ENCODE assay signal across 19 mouse cellular contexts in the genomic region with DNA sequence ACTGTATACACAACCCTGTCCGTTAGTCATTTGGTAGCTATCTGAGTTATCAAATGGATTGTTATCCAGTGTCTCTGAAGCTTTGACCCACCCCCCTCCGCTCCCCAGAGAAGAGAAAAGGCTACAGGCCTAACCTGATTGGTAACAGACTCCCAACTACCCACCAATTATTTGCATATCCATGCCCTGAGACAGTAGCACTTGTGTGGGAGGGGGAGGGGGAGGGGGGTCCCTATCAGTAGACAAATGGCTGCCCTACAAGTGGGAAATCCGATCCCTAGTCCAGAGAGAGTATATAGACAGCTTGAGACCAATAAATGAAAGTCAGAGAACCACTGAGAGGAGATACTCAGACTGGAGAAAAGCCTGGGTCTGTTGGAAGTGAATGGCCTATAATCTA. TPM values are rescaled to one million over a fixed set of nuclear protein-coding genes. Genes with fewer than 3 reads are reported as not detected.
DNase-seq lines count a peak whose midpoint lies in the region; ATAC-seq and TF ChIP-seq lines count a peak whose summit lies in the region.
"Had no signal": no experiment of that assay in that cellular context is flagged by ENCODE, and none has a peak within 500 bp of the region (broad histone marks: within the 10 kb centered on the region; RNA-seq: fewer than 3 reads in every experiment).

No protein-coding gene starts in this region.

- no peak for TF ChIP-seq CTCF in kidney, postnatal 0 days (IDR thresholded peaks at IDR 0.05; ENCODE audit: low read depth)

- H3K4me3 ChIP-seq in kidney, postnatal 0 days (replicated peaks; ENCODE audit: low read depth, low read length) = no peak overlapping the region
- H3K4me3 ChIP-seq in embryonic facial prominence, embryonic 15.5 days (replicated peaks) = no peak overlapping the region
- no peak overlapping the region for H3K4me3 ChIP-seq in stomach, embryonic 16.5 days (replicated peaks; ENCODE audit: low read length)
- no peak overlapping the region for H3K4me3 ChIP-seq in heart, embryonic 10.5 days
- H3K4me3 ChIP-seq: forebrain, embryonic 10.5 days; limb, embryonic 13.5 days; liver, embryonic 15.5 days; midbrain, embryonic 12.5 days; myocyte had no signal

- WGBS in kidney, postnatal 0 days = 73% methylated on average over 3 of the region's 3 CpGs
- 74% methylated on average over 3 of the region's 3 CpGs for WGBS in embryonic facial prominence, embryonic 15.5 days
- 77% methylated on average over 3 of the region's 3 CpGs for WGBS in stomach, embryonic 16.5 days
- WGBS in heart, embryonic 10.5 days = 74% methylated on average over 3 of the region's 3 CpGs

- H3K4me2 ChIP-seq in kidney, postnatal 0 days (ENCODE audit: low read length) = no peak overlapping the region
- no peak overlapping the region for H3K4me2 ChIP-seq in embryonic facial prominence, embryonic 15.5 days (replicated peaks)
- H3K4me2 ChIP-seq in stomach, embryonic 16.5 days (ENCODE audit: low read depth, low read length) = no peak overlapping the region
- H3K4me2 ChIP-seq: limb, embryonic 13.5 days; liver, embryonic 15.5 days; midbrain, embryonic 12.5 days had no signal

- no peaks in the 10 kb centered on the region for H3K27me3 ChIP-seq in kidney, postnatal 0 days (ENCODE audit: insufficient read depth, low read length)
- no peaks in the 10 kb centered on the region for H3K27me3 ChIP-seq in embryonic facial prominence, embryonic 15.5 days
- H3K27me3 ChIP-seq in stomach, embryonic 16.5 days (ENCODE audit: control insufficient read depth, insufficient read depth, low read length) = no peaks in the 10 kb centered on the region
- no peaks in the 10 kb centered on the region for H3K27me3 ChIP-seq in heart, embryonic 10.5 days (ENCODE audit: insufficient read depth, poor library complexity, severe bottlenecking)
- H3K27me3 ChIP-seq: limb, embryonic 13.5 days; liver, embryonic 15.5 days; midbrain, embryonic 12.5 days had no signal

- ATAC-seq in kidney, postnatal 0 days (replicated peaks; ENCODE audit: low FRiP score, low read depth) = no peak
- no peak for ATAC-seq in embryonic facial prominence, embryonic 15.5 days (ENCODE audit: insufficient number of reproducible peaks, low FRiP score, low TSS enrichment, low read depth)
- no peak for ATAC-seq in stomach, embryonic 16.5 days (ENCODE audit: insufficient read depth, low FRiP score)
- ATAC-seq: inflammation-experienced regulatory T-cells, adult 6 months had no signal

- peak overlapping the region; percentile 86 for H3K27ac ChIP-seq in kidney, postnatal 0 days
- peak overlapping the region; percentile 84 for H3K27ac ChIP-seq in embryonic facial prominence, embryonic 15.5 days (replicated peaks)
- H3K27ac ChIP-seq in stomach, embryonic 16.5 days (ENCODE audit: low read length) = peak overlapping the region; percentile 83; the same call in 1 of the 2 replicates
- H3K27ac ChIP-seq in heart, embryonic 10.5 days = no peak overlapping the region
- H3K27ac ChIP-seq: limb, embryonic 13.5 days; liver, embryonic 15.5 days; midbrain, embryonic 12.5 days had no signal

- H3K36me3 ChIP-seq in kidney, postnatal 0 days (ENCODE audit: insufficient read depth, low read length) = no peaks in the 10 kb centered on the region
- no peaks in the 10 kb centered on the region for H3K36me3 ChIP-seq in embryonic facial prominence, embryonic 15.5 days
- H3K36me3 ChIP-seq in stomach, embryonic 16.5 days (ENCODE audit: control insufficient read depth, insufficient read depth, low read length) = no peaks in the 10 kb centered on the region
- no peaks in the 10 kb centered on the region for H3K36me3 ChIP-seq in heart, embryonic 10.5 days
- H3K36me3 ChIP-seq: forebrain, embryonic 10.5 days; limb, embryonic 13.5 days; liver, embryonic 15.5 days; midbrain, embryonic 12.5 days had no signal

- DNase-seq in kidney, postnatal 0 days (ENCODE audit: low spot score) = no peak
- DNase-seq in kidney, adult 9 months = no peak
- DNase-seq in R1 (ENCODE audit: low read depth, low spot score) = peak; percentile 70
- DNase-seq in heart, embryonic 10.5 days (ENCODE audit: low spot score) = no peak
- no peak for DNase-seq in urinary bladder, postnatal 14 days (ENCODE audit: low spot score)
- DNase-seq: adrenal gland, adult 2 months; cerebellum, adult 8-10 months; gastrocnemius, postnatal 10 days; lung, postnatal 4 days; right cerebral cortex, adult 18-20 months; thymus, adult 2 months had no signal

- H3K9me3 ChIP-seq in kidney, postnatal 0 days (replicated peaks; ENCODE audit: low read length) = no peaks in the 10 kb centered on the region
- H3K9me3 ChIP-seq in embryonic facial prominence, embryonic 15.5 days (replicated peaks) = no peaks in the 10 kb centered on the region
- H3K9me3 ChIP-seq in stomach, embryonic 16.5 days (replicated peaks; ENCODE audit: control insufficient read depth, low read length) = no peaks in the 10 kb centered on the region
- H3K9me3 ChIP-seq in heart, embryonic 10.5 days = no peaks in the 10 kb centered on the region
- H3K9me3 ChIP-seq: limb, embryonic 13.5 days; liver, embryonic 15.5 days; midbrain, embryonic 12.5 days had no signal

- no peak overlapping the region for H3K9ac ChIP-seq in kidney, postnatal 0 days (ENCODE audit: low read depth, low read length)
- H3K9ac ChIP-seq in embryonic facial prominence, embryonic 15.5 days = no peak overlapping the region
- H3K9ac ChIP-seq in stomach, embryonic 16.5 days (ENCODE audit: low read length) = no peak overlapping the region
- H3K9ac ChIP-seq: limb, embryonic 13.5 days; liver, embryonic 15.5 days; midbrain, embryonic 12.5 days had no signal

- peaks cover 17% of the 10 kb centered on the region; the same call in 1 of the 2 replicates for H3K4me1 ChIP-seq in kidney, postnatal 0 days (replicated peaks; ENCODE audit: insufficient read depth, low read length)
- peaks cover 28% of the 10 kb centered on the region for H3K4me1 ChIP-seq in embryonic facial prominence, embryonic 15.5 days
- H3K4me1 ChIP-seq in stomach, embryonic 16.5 days (ENCODE audit: control insufficient read depth, insufficient read depth, low read length) = peaks cover 3% of the 10 kb centered on the region
- H3K4me1 ChIP-seq in heart, embryonic 10.5 days = peaks cover 20% of the 10 kb centered on the region

RNA-seq across cellular contexts. Expression of a gene that starts 8.1 kb away (rescaled TPM):
- polyA plus RNA-seq in kidney, postnatal 0 days (2015; fragmentation: Nextera tagmentation; extraction: Ambion mirVana) = 0.23 and 0.32 TPM in 2 replicates
- polyA plus RNA-seq in embryonic facial prominence, embryonic 15.5 days (2015; fragmentation: Nextera tagmentation; extraction: Ambion mirVana) = 0.26 and 0.41 TPM in 2 replicates
- 0.10 TPM in 1 of 2 replicates, not detected in the other for polyA plus RNA-seq in stomach, embryonic 16.5 days (2015; fragmentation: Nextera tagmentation; extraction: Ambion mirVana)
- polyA plus RNA-seq in heart, embryonic 10.5 days (2016; fragmentation: Nextera tagmentation; extraction: Ambion mirVana) = not detected in 2 replicates
- polyA plus RNA-seq: forebrain, embryonic 10.5 days; liver, embryonic 15.5 days had no signal

RNA-seq across cellular contexts. Expression of a gene that starts 13.1 kb away (rescaled TPM):
- polyA plus RNA-seq in kidney, postnatal 0 days (2015; fragmentation: Nextera tagmentation; extraction: Ambion mirVana) = 155 and 188 TPM in 2 replicates
- 234 and 238 TPM in 2 replicates for polyA plus RNA-seq in embryonic facial prominence, embryonic 15.5 days (2015; fragmentation: Nextera tagmentation; extraction: Ambion mirVana)
- 197 and 214 TPM in 2 replicates for polyA plus RNA-seq in stomach, embryonic 16.5 days (2015; fragmentation: Nextera tagmentation; extraction: Ambion mirVana)
- polyA plus RNA-seq in heart, embryonic 10.5 days (2016; fragmentation: Nextera tagmentation; extraction: Ambion mirVana) = 271 and 300 TPM in 2 replicates

RNA-seq across cellular contexts. Expression of a gene that starts 15.8 kb away (rescaled TPM):
- polyA plus RNA-seq in kidney, postnatal 0 days (2015; fragmentation: Nextera tagmentation; extraction: Ambion mirVana) = 3.3 TPM in 2 replicates
- polyA plus RNA-seq in embryonic facial prominence, embryonic 15.5 days (2015; fragmentation: Nextera tagmentation; extraction: Ambion mirVana) = 4.3 and 4.4 TPM in 2 replicates
- polyA plus RNA-seq in stomach, embryonic 16.5 days (2015; fragmentation: Nextera tagmentation; extraction: Ambion mirVana) = 2.9 and 3.5 TPM in 2 replicates
- 2.1 TPM in 2 replicates for polyA plus RNA-seq in heart, embryonic 10.5 days (2016; fragmentation: Nextera tagmentation; extraction: Ambion mirVana)

RNA-seq across cellular contexts. Expression of a gene that starts 46.8 kb away (rescaled TPM):
- polyA plus RNA-seq in kidney, postnatal 0 days (2015; fragmentation: Nextera tagmentation; extraction: Ambion mirVana) = 0.45 and 0.93 TPM in 2 replicates
- polyA plus RNA-seq in embryonic facial prominence, embryonic 15.5 days (2015; fragmentation: Nextera tagmentation; extraction: Ambion mirVana) = 4.6 and 6.7 TPM in 2 replicates
- 3.4 and 3.5 TPM in 2 replicates for polyA plus RNA-seq in stomach, embryonic 16.5 days (2015; fragmentation: Nextera tagmentation; extraction: Ambion mirVana)
- 2.9 and 4.1 TPM in 2 replicates for polyA plus RNA-seq in heart, embryonic 10.5 days (2016; fragmentation: Nextera tagmentation; extraction: Ambion mirVana)
